Mouse (Mus musculus): Measurements from ENCODE around the gene Tcp11.

The Tcp11 gene

GRCm38 (mm10) chr17:28084395-28084905 is 4.0 kb upstream of the Tcp11 start:
- no peak for DNase-seq (ENCODE audit: extremely low spot score)

- no peak for DNase-seq (ENCODE audit: extremely low spot score)
Observed at GRCm38 (mm10) chr17:28082863-28083262, 2.4 kb upstream of the Tcp11 start.

- DNase-seq (ENCODE audit: extremely low spot score) = no peak
Observed at GRCm38 (mm10) chr17:28081856-28082255, 1.4 kb upstream of the Tcp11 start.

GRCm38 (mm10) chr17:28081385-28081784 is 946 bp upstream of the Tcp11 start:
- DNase-seq (ENCODE audit: extremely low spot score) = peak; percentile 59

GRCm38 (mm10) chr17:28080817-28081165 is 352 bp upstream of the Tcp11 start:
- no peak for DNase-seq (ENCODE audit: extremely low spot score)

DNA sequence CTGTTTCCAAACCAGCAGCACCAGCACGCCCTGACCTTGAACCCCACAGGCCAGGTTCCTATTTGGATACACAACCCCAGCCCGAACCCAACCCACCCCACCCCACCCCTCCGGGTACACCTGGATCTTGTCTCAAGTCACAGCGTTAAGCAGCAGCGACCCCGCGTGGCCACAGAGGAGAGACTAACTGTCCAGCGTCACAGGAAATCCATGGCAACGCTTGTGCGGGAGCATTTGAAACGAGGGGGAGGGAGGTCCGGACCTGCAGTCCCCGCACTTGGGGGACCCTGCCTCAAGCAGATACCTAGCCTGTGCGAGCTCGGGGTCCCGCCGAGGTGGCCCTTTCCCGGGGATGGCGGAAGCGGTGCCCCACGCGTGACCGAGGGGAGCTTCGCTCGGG is 821 bp downstream of the Tcp11 start:
- DNase-seq (ENCODE audit: extremely low spot score) = peak; percentile 86

- DNase-seq (ENCODE audit: extremely low spot score) = no peak
Observed at GRCm38 (mm10) chr17:28078028-28078427, 2.4 kb downstream of the Tcp11 start.

DNA sequence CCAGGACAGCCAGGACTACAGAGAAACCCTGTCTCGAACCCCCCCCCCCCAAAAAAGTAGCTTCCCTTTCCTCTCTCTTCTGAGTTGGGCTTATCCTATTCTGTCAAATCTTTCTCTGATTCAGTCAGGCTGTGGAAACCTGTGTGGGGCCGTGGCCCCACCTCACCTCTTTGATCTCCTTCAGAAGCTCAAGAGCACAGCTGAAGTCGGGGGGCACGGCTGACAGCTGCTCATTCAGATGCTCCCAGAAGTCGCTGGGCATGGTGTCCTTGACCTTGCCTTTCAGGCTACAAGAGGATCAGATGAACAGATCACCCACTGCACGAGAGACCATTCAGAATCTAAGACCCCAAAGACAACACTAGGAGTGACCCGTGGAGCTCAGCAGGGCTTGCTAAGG is 6.0 kb downstream of the Tcp11 start:
- DNase-seq (ENCODE audit: extremely low spot score) = no peak

GRCm38 (mm10) chr17:28072730-28073129 is 7.7 kb downstream of the Tcp11 start:
- no peak for DNase-seq (ENCODE audit: extremely low spot score)

DNA sequence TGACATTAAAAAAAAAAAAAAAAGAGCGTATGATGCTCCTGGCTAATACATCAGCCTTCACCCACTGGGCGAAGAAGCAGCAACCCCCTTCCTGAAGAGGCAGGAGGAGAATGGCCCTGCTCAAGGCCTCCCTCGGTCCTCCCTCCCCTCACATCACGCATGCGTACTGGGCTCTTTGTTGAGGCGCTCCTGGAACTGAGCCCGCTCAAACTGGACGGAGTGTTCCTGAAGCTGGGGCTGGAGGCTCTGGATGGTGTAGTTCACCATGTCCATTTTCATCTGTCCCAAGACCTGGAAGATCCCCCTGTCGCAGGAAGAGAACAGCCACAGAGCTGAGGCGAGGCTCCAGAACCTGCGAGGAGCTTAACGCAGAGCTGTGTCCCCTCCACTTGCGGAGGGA is 10.2 kb downstream of the Tcp11 start:
- no peak for DNase-seq (ENCODE audit: extremely low spot score)

DNA sequence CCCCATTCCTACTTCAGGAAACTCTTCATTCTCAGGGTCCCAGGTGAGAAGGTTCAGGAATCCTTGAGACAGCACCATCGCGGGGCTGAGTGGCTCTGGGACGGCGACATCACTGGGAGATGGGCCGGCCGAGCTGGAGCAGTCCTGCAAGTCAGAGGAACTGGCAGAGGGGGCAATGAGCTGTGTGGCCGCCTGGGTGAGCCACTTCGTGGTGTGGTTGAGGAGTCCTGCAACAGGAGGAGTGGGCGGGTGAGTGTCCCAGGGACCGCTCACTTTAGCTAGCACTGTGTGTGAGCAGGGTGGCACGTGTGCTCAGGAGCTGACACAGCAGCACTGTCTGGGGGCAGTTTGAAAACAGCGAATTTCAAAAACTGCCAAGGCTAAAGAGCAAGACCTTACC is 11.0 kb downstream of the Tcp11 start:
- no peak for DNase-seq (ENCODE audit: extremely low spot score)

GRCm38 (mm10) chr17:28067303-28067702 is 13.1 kb downstream of the Tcp11 start:
- DNase-seq (ENCODE audit: extremely low spot score) = no peak

DNA sequence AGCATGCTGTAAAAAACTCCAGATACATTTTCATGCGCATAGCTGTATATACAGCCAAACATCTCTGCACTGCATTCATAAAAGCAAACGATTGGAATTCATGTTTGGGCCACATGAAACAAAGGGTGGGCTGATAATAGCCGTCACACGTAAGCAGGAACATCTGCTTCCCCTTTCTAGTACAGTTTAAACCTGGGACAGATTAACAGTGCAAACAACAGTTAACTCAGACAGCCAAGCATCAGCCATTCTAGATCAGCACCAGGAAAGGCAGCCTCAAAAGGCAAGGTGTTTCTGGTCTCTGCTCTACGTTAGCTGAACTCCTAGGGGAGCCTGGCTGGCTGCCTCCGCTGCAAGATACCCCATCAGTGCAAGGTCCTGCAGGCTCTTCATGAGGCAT is 17.3 kb downstream of the Tcp11 start:
- DNase-seq (ENCODE audit: extremely low spot score) = no peak

GRCm38 (mm10) chr17:28062710-28063109 is 17.7 kb downstream of the Tcp11 start:
- no peak for DNase-seq (ENCODE audit: extremely low spot score)

- no peak for DNase-seq (ENCODE audit: extremely low spot score)
Observed at GRCm38 (mm10) chr17:28061472-28061871, 19.0 kb downstream of the Tcp11 start.

DNA sequence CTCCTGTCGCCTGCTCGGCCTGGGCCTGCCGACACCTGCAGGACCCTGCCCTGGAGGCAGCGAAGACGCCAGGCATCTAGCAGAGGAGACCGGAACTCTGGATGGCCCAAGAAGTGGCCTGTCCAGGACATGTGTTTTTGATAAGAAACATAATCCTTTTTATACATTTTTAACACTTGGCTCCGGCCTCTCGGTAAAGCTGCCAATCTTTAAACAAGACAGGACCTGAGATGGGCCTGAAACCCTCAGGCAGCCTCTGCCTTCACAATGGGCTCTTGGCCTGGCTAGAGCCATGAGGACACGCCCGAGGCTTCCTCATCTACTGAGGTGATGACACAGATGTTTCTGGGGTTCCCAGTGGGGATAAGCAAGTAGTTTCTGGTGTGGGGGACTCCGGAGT is 19.8 kb downstream of the Tcp11 start:
- DNase-seq (ENCODE audit: extremely low spot score) = no peak

DNA sequence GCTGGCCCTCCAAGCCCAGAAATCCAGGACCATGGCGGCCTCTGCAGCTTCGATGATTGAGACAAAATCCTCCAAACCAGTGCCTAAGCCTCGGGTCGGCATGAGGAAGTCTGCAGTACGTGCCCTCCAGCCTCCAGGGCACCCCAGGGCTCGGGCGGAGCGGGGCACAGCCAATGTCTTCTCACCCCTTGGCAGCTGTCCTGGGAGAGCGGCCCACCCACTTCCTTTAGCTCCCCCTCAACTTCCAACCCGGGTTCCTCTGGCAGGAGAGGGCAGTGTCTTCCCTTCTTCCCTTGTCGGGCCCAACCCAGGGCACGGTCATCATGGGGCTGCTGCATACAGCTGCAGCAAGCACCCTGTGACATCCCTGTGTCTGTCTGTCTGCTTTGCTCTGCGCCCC is 22.1 kb downstream of the Tcp11 start:
- no peak for DNase-seq (ENCODE audit: extremely low spot score)

GRCm38 (mm10) chr17:28052293-28052863 is 28.1 kb downstream of the Tcp11 start:
- no peak for DNase-seq (ENCODE audit: extremely low spot score)

DNA sequence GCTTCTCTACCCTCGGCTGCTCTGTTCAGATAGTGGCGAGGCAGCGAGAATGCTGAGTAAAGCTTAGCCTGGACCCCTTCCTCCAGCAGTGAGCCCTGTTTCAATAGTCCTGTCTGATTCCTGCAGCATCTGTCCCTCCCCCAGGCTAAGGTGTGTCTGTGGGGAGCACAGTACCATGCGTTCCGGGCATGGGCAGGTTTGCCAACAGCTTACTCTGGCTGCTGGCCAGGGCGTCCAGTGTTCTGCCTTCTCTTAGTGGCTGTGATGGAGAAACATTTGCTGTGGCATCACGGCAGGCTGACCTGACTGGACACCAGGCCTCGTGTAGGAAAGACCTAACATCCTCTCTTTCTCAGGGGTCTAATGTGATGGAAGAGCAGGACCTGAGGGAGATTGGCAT is 30.2 kb downstream of the Tcp11 start:
- DNase-seq (ENCODE audit: extremely low spot score) = no peak

GRCm38 (mm10) chr17:28048425-28048824 is 32.0 kb downstream of the Tcp11 start:
- peak; percentile 58 for DNase-seq (ENCODE audit: extremely low spot score)

DNA sequence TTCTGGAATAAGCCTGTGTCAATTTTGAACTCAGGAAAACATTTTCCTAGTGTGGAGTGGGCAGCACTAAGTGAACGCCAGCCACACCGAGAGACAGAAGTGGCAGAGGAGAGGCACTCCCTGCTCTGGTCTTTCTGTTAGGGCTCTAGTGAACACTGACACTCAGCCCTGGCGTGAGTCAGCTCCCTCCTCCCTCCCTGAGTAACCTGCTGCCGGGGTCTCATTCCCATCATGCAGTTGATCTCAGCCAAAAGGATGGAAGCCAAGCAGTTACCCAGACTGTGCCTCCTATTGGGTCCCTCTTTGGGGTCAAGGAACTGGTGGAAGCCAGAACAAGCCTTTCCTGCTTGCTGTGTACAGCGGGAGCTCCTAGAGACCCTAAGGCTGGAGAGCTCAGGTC is 32.9 kb downstream of the Tcp11 start:
- DNase-seq (ENCODE audit: extremely low spot score) = no peak

DNA sequence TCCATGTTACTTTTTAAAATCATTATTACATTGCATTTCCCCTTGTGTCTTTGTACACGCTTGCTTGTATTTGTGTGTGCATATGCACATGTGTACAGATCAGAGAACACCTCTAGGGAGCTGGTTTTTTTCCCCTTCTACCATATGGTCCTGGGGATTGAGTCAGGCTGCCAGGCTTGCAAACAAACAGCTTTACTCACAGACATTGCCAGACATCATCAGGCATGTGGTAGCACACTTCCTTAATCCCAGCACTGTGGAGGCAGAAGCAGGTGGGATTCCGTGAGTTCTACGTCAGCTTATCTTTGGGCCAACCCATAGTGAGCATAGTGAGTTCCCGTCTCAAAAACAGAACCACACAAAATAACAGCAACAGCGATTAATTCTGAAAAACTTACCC is 33.4 kb downstream of the Tcp11 start:
- no peak for DNase-seq (ENCODE audit: extremely low spot score)

DNA sequence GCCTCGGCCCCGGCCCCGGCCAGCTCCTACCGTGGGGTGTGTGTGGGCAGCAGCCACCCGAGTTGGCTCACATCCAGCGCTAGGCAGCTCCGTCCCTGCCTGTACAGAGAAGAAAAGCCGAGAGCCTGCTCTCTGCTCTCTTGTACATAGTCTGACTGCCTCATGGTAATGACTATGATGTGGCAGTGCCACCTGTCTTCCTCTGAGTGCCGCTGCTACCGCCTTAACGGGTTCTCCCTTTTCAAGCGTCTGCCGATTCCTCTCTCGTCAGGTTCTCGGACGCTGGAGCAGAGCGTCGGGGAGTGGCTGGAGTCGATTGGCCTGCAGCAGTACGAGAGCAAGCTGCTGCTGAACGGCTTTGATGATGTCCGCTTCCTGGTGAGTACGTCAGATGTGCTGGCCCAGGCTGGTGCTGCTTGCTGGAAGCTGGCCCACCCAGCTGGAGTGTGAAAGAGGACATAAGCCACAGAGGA is 38.1 kb downstream of the Tcp11 start:
- no peak for DNase-seq (ENCODE audit: extremely low spot score)

GRCm38 (mm10) chr17:28041298-28041697 is 39.1 kb downstream of the Tcp11 start:
- no peak for DNase-seq (ENCODE audit: extremely low spot score)
